Mouse (Mus musculus) gastrocnemius, adult 18-20 months (tissue): ENCODE results near the gene Hunk. TPM values are rescaled to one million over a fixed set of nuclear protein-coding genes. Genes with fewer than 3 reads are reported as not detected.

ENCODE experiments used
- total RNA-seq, 2 experiments: library from RNA; stranded (reverse); gene quantifications; 2 replicates each; pipeline ENCODE4 v1.2.3; 2021

Hunk gene
- total RNA-seq, 2 experiments from 2014 or later: 0.17 to 0.32 TPM

Other genes with a start within 250 kb of the Hunk start
- 10 to 100 TPM in 1 of 2 experiments, 1 to 10 TPM in 1; 4.2 to 10.0 TPM for gene Tiam1, start 242.2 kb upstream of the Hunk start, total RNA-seq
- 100 to 1,000 TPM; 292 to 307 TPM for gene Sod1, start 165.3 kb upstream of the Hunk start, total RNA-seq
- gene Scaf4, start 101.5 kb upstream of the Hunk start, total RNA-seq: 10 to 100 TPM; 15.5 to 17.4 TPM